Mouse (Mus musculus): ENCODE data around the gene Mob3b.

DNA sequence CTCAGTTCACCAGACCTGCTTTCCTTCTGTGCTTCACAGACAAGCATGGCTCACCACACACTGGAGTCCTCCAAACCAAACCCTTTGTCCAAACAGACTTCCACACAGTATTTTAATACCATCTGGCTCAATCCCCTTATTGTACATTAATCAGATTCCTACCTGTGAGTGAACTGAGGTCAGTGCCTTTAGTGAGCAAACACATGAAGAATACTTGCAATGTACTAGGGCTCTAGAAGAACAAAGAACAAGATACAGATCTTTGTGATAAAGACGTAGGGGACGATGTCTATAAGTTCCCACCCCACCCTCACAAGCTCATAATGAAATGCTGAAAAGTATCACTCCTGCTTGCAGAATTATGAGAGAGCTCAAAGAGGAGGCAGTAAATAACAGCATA is 38.4 kb downstream of the Mob3b start:
- TF ChIP-seq GATA1 (IDR thresholded peaks at IDR 0.05; ENCODE audit: borderline replicate concordance, low read length) (no peak), CTCF (IDR thresholded peaks at IDR 0.05; ENCODE audit: low read depth, low read length) (no peak), POLR2AphosphoS5 (IDR thresholded peaks at IDR 0.05; ENCODE audit: insufficient replicate concordance, low read depth, low read length) (no peak), GATA2 (IDR thresholded peaks at IDR 0.05; ENCODE audit: borderline replicate concordance, low read depth, low read length) (no peak)

All from G1E (cell line).